Mouse (Mus musculus): ENCODE data around the gene Snrnp27.

The Snrnp27 gene

DNA sequence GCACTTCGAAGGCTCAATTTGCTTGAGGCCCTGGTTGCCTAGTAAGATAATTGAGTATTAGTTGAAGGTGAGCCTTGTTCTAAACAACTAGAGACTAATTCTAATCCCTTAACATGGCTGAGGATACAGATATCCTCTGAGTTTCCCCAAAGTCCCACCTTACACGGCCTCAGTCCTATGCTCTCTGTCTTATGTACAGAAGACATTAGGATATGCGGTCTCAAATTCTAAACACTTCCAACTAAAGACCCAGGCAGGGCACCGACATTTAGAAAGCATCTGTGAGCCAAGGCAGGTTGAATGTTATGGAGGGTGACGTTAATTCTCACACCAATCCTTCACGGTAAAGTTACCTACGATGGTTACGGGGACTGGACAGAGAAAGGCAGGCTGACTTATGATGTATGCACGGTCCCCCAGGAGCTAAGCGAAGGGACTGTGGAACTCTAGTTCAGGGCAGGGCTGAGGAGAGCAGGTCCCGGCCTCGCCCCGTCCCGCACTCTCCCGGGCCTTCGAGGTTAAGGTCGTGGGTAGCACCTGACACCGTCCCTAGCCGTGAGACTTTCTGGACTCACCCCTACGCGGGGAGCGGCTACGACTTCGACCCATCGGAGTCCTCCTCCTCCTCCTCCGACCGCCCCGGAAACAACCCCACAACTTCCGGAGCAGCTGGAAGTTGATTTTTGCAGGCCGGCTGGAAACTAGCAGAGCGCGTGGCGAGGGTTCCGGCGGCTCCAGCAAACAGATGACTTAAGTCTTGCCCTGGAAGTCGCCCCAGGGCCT, at the start of gene Snrnp27:
Snrnp27 (minus strand) TSS at position 651 of the 783 bp plus-strand sequence.
- 2% methylated on average over 36 of the region's 36 CpGs for WGBS

DNA sequence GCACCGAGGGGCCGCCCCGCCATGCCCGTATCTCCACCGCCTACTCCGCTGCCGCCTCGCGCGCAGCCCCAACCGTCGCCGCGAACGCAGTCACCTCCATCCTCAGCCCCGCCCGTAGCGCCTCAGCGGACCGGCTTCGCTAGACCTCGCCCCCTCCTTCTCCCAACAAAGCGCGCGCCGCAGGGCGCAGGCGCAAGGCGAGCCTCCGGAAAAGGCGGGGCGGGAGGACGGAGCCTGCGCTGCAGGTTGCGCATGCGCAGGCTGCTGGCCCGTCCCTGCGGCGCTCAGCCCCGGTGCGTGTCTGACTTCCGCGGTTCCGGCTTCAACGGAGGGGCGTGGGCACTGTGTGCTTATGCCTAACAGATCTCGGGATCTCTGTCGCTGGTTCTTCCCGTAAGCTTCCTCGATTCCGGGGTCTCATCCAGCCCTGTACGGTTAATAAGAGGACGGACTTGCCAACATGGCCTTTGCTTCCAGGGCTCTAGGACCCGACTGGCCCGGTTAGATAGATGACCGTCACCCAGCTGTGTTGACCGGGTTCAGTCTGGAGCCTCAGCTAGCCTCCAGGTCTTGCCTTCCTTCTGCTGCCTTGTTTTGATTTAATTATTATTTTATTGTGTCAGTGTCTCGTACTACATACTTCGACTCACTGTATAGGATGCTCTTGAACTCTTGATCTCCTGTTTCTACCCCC, 49.0 kb upstream of the Snrnp27 start, which contains the start of gene Gmcl1:
Gmcl1 (minus strand) TSS at position 201 of the 694 bp plus-strand sequence.
- under 1% methylated on average over 59 of the region's 59 CpGs for WGBS

DNA sequence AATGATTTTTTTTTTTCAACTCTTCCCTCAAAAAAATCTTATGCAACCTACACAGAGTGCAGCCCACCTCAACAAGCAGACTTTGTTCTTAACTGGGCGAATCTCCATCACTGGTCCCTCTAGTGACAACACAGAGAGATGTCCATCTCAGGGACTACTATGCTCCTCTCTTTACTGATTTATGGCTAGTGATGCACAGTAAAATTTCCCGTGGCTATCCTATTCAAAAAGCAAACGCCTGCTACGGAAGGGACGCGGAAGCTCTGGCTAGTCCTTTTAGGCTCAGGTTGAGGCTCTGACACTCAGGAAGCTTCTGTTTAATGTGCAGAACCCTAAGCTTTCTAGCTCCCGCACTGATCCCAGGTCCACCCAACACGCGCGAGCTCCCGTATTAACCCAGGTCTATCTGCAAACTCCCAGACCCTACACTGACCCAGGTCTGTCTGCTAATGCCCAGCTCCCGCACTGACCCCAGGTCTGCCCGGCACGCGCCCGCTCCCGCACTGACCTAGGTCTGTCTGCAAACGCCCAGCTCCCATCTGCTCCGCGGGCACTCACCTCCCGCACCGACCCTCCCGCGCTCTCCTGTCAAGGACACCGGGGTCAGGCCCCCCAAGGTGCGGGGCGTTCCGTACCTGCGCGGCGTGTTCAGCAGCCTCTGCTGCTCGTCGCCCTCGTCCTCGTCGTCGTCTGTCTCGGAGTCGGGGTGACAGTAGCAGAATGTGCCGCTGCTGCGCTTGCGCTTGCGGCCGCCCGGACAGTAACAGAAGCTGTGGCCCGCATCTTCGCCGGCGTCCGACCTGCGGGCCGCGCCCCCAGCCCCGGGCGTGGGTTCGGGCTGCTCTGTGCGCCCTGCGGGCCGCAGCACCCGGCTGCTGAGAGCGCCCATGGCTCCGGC, 48.2 kb upstream of the Snrnp27 start:
- WGBS: under 1% methylated on average over 62 of the region's 62 CpGs

DNA sequence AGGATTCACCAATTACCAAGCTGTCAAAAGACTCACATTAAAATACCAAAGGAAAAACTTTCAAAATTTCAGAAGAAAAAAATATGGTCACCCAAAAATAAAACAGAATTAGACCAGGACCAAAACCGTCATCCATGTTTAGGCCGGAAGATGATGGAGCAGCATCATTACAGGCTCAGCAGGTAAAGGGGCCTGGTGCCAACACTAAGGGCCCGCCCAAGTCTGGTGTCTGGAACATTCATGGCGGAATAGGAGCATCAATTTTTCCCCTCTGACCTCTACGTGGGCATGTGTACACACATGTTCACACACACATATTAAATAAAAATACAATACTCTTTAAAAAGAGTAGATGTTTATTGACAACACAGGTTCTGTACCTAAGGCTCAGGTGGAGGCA, 44.4 kb upstream of the Snrnp27 start:
- 80% methylated on average over 5 of the region's 5 CpGs for WGBS

DNA sequence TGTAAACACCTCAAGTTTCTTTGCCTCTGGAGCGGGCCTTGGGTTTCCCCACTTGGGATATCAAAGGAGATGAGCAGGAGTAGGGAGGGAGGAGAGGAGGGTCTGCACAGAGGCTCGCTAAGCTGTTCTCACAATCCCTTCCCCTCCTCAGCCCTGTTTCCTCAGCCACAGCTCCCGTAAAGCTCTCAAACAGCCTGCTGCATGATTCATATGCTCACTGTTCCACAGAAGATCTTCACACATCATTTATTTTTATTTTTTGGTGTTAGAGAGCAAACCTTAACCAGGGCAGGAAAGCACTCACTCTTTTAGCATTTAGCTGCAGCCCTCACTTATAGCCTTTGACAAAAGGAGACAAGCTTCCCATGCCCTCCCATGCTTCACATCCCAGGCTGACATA, 37.7 kb upstream of the Snrnp27 start:
- WGBS: 50% methylated on average over 3 of the region's 3 CpGs

DNA sequence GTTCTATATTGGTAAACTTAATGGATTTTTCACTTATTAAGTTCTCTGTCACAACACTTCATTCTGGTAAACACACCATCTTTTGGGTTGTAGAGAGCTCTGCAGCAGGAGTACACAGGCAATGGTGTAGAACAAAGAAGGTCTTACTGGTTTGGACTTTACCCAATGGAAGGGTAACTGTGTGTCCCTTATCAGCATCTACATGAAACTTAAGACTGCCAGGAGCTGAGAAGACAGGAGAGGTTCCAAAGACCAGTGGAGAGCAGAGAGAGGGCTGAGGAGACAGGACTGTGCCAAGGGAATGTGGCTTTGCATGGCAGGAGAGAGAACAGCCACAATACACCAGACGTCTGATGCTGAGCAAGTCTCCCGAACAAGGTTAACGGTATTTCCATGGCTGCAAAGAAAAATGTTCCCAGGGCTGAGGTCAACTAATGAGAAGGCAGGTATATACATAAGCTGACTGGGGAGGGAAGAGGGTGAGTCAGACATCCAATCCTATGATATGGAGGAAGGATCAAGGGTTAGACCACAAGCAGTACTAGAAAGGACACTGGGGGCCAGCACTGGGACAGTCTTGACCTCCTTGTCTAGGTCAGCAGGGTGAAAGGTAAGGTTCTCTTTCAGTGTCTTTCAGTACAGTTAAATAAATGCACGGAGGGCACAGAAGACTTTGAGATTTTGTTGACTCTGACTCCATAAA, 23.9 kb upstream of the Snrnp27 start:
- WGBS: 84% methylated on average over 4 of the region's 4 CpGs

DNA sequence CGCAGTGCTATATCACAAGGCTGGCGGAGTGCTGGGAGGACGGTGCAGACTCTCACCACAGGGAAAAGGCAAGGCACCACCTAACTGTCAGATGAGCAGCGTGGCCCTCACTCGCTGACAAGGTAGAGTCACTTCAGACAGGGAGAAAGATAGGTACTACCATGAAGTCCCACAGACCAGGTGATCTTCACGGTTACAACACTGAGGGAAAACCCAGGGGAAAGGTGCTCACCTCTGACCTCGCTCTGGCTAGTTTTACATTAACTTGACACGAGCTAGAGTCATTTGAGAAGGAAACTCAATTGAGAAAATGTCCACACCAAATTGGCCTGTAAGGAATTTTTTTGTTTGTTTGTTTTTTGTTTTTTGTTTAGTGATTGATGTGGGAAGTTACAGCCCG, 18.3 kb upstream of the Snrnp27 start:
- WGBS: 96% methylated on average over 9 of the region's 9 CpGs

DNA sequence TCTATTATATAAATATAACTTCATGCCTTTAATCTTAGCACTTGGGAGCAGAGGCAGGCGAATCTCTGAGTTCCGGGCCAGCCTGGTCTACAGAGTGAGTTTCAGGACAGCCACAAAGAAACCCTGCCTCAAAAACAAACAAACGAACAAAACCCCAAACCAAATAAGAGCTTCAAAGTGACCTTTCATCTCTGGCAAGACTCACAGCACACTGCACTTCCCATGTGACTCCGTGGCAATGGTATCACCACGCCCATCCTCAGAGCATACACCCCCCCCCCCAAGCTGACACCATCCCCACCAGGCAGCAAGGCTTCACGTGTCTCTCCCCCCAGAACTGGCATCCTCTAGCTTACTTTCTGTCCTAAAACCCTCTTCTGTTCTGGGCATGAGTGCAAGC, 13.6 kb upstream of the Snrnp27 start:
- 79% methylated on average over 6 of the region's 6 CpGs for WGBS

DNA sequence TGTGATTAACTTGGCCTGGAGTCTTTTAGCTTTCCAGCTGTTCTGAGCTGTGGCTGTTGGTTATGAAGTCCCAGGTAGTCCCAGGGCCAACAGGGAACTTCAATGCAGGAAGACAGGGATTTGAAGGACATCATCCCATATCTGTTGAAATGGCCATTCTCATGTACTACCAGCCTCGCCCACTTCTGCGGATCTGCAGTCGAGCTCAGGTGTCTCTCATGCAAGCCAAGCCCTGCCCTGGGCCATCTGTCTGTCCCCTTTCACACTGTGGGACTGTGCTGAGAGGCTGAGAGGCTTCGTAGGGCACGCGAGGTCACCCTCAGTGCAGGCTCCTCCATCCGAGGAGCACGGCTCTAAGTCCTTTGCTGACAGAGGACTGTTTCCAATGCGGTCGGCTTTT, 11.9 kb upstream of the Snrnp27 start:
- 86% methylated on average over 10 of the region's 10 CpGs for WGBS

DNA sequence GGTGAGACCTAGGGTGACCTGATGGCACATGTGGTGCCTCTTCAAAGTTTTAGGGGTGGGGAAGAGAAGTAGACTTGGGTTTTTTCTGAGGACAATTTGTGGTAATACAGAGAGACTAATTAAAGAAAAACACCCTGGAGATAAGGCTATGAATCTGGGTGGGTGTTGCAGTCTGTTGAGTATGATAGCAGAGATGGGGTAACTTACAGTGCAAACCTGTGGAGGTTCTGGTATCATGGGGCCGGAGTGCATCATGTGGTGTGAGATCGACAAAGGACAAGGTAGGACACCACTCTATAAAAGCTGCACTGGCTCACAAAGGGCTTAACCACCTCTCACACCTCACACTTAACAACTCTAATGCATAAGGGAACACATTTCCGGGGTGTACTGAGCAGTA, 5.3 kb upstream of the Snrnp27 start:
- WGBS: 90% methylated on average over 3 of the region's 3 CpGs

DNA sequence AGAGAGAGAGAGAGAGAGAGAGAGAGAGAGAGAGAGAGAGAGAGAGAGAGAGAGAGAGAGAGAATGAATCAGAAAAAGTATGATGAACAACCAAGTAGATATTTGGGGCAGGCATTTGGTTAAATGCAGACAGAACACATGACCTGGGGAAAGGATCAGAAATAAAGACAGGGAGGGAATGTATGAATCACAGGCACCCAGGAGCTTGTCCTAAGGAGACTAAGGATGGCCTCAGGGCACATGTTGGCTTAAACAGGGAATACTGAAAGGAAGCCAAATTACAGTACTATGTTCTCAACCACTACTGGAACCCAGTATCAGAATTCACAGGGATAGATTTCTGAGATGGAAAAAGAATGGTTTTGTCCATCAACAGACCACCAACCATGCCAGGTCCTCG, 2.6 kb upstream of the Snrnp27 start:
- 70% methylated on average over 1 of the region's 1 CpGs for WGBS

DNA sequence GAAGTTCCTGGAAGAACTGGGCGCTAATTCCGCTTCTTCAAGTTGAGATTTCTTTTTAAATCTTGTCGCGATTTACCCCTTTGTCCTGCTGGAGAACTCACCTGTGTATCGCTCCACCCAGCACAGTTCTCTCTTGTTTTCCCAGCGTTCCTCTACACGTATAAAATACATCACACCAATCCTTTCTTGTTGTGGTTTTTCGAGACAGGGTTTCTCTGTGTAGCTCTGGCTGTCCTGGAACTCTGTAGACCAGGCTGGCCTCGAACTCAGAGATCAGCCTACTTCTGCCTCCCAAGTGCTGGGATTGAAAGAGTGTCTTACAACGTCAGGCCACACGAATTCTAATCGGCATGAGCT, 311 bp upstream of the Snrnp27 start:
- 24% methylated on average over 12 of the region's 12 CpGs for WGBS

DNA sequence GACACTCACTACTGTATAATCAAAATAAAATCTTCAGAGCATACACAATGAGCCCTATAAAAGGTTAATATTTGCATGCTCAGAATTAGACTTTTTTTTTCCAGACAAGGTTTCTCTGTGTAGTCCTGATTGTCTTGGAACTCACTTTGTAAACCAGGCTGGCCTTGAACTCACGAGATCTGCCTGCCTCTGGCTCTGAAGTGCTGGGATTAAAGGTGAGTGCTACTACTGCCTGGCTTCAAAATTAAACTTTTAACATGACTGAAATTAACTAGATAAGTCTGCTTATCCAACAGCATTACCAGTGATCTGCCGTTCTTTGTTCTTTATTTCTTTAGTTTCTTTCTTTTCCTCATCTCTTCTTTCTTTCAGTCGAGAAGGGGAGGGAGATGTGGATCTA, 3.0 kb downstream of the Snrnp27 start:
- 85% methylated on average over 3 of the region's 3 CpGs for WGBS

DNA sequence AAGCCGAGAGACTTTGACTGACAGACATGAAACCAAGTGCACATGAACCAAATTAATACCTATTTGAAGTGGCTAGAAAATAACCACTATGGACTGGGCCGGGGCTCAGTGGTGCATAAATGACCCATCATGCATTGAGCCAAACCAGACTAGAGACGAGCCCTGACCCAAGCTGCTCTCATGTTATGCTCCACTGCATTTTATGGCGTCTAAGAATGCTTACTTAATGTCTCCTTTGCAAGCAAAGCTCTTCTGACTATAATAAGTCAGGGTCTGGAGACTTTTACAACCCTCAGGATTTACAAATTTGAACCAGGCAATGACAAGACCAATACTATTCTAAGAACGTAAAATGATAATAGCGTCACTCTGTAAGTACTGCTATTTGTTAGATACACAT, 6.0 kb downstream of the Snrnp27 start:
- WGBS: 86% methylated on average over 6 of the region's 6 CpGs

DNA sequence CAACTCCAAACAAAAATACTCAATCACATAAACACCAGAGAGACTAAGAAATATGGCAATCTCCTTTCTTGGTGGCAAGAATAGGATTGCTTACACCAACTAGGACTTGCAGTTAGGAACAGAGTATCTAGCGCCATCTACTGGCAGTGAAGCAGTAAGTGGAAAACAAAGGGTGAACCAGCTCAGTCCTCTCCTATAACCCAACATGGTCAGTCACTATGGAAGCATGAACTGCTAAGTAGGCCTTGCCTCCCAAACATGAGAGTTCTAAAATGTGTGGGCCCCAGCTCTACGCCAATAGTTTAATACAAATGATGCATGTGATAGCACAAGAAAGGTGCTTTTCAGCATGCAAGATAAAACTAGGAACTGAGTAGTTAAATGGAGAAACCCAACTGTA, 13.4 kb downstream of the Snrnp27 start:
- 19% methylated on average over 2 of the region's 2 CpGs for WGBS

DNA sequence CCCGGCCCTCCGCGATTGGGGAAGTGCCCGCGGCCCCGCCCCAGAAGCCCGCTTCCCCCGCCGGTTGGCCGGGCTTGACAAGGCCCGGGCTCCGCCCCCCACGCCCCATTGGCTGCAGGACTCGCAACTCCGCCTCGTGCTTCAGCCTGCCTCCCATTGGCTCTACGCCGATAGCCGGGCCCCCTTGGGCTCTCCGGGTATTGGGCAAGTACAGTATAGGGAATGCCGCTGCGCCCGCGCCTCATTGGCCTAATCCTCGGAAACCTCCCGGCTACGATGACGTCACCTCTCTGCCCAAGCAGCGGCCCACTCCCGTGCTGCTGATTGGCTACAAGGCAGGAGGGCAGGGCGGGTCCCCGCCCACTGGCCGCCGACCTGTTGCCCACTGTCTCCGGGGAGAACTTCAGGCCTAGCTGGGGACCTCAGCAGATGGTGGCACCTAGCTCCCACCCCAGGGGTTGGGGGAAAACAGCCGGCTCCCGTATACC, 15.0 kb downstream of the Snrnp27 start:
- 3% methylated on average over 35 of the region's 37 CpGs for WGBS

DNA sequence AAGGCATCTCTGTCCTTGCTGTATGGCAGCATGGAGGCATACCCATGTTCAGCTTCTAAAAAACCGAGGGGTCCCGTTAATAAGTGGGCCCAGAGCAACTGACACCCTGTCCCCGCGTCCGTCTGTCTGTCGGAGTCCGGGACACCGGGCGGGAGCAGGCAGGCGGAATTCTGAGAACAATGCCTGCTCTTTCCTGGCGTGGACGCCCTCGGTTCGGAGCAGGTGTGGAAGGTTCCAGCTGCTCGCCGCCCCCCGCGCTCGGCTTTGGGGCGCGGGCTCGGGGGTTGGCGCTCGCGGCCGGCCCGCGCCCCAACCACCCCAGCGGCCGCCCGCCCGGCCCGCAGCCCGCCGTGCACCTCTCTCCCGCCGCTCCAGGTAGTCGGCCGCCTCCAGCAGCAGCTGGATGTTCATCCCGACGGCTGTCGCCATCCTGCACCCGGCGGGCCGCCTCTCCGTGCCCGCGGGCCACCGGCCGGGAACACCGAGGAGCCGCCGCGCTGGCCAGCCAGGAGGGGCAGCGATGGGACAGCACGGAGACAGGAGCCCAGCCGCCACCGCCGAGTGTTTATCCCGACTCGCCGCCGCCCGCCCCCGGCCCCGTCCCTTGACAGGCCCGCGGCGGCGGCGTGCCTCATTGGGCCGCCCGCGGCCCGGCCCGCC, 15.6 kb downstream of the Snrnp27 start, which contains the start of gene Mxd1:
Mxd1 (minus strand) TSS at position 582 of the 660 bp plus-strand sequence.
- 1% methylated on average over 74 of the region's 76 CpGs for WGBS

DNA sequence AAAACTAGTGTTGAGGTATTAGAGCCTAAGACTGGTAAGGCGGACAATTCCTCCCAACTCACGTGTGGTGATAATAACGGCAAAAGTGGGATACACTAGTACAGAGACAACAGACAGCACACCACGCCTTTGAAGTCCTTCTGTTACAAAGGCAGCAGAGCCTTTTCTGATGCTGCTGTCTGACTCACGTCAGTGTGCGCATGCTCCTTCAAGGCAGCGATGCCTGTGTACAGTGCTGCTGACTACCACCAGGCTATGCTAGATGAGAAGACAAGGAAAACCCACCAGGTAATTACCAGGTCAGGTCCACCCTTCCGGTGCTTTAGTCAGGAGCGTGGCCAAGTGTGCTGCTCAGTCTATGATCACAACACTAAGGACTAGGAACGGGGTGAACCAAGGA, 17.3 kb downstream of the Snrnp27 start:
- 89% methylated on average over 10 of the region's 10 CpGs for WGBS

DNA sequence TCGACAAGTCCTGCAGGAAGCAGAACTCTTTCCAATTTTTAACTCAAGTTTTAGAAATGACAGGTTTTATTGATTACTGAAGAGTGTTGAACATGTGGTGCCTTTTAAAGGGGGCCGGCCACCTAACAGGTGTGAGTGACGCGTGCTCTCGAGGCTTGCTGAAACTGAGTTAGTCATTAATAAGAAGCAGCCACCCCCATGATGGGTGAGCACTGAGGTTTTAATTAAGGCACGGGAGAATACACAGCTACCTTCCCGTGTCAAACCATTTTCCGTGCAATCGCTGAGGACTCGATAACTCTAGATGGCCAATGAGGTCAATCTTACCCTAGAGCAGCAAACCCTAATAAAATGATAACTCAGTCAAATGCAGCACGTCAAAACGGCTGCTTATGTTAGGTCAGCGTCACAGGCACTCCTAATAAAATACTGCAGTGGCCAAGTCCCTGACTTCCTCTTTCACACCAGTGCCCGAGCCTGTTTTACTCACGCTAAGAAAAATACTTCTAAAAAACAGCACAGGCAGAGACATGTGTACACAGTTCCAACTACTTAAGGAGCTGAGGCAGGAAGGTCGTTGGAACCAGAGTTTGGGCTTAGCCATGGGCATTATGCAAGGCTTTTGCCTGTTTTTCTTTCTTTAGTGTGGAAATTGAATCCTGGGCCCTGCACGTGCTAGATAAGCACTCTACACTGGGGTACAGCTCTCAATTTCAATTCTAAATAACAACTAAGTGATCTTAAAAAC, 18.6 kb downstream of the Snrnp27 start:
- WGBS: 74% methylated on average over 17 of the region's 17 CpGs

DNA sequence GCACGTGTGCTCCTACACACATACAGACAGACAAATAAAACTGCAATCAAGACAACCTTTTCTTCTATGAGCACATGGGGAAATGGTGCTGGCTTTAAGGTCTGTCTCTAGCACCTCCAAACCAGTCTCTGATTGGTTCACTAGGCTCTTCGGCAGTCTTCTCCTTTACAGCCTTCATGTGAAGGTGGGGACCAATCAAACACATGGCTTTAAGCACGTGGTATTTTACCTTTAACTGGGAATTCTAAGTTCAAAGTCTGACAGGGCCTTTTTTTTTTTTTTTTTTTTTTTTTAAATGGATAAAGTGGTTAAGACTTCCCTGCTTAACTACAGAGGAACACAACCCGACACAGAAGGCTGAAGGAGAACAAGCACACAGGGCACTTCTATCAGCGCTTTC, 19.2 kb downstream of the Snrnp27 start:
- WGBS: 79% methylated on average over 5 of the region's 5 CpGs

All from cerebral cortex, adult 2 months (tissue).